Mouse (Mus musculus) right cerebral cortex, postnatal 36 days (tissue): Measurements from ENCODE around the gene Gm7247.
"Not testable (repeated sequence)": the region's sequence is repeated elsewhere in the genome, so short reads cannot be mapped to it uniquely, and the experiment has no call there.

Experiments used
- DNase-seq, 2 experiments: peaks; one replicate each; pipeline ENCODE4 v3.0.0; 2022; ENCODE audit warnings: low spot score in 2 of 2, mixed read lengths in 1 of 2

The Gm7247 gene

DNA sequence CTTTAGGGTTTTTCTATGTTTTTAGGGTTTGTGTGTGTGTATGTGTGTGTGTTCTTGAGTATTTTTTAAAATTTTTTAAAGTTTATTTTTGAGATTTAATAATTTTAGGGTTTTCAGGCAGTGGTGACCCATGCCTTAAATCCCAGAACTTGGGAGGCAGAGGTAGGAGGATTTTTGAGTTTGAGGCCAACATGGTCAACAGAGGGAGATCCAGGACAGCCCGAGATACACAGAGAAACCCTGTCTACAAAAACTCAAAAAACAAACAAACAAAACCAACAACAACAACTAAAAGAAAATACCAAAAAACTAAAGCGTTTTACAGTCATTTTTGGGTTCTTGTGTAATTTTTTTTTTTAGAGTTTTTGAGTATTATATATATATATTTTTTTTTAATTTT, 134.2 kb downstream of the Gm7247 start:
- no peak for DNase-seq

DNA sequence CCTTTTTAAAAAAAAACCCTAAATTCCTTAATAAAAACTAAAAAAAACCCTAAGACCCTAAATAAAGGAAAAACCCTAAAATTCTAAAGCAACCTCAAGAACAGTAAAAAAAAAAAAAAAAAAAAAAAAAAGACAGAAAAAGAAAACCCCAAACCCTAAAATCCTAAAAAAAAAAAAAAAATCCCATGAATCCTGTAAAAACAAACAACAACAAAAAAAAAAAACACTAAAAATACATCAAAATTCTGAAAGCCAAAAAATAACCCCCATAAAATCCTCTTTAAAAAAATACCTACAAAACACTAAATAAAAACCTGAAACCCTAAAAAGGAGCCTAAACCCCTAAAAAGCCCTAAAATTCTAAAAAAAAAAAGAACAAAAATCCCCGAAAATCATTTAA, 135.4 kb downstream of the Gm7247 start:
- DNase-seq = no peak

DNA sequence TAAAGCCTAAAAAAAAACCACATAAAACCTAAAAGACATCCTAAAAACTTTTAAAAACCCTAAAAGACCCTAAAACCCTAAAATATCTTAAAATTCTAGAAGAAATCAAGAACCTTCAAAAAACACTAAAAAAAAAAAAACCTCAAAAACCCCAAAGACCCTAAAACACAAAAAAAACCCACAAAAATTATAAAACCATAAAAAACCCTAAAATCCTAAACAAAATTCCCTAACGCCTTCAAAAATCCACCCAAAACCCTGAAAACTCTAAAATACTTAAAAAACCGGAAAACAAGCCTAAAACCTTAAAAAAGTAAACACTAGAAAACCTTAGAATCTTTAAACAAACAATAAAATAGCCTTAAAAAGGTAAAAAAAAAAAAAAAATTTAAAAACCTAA, 136.4 kb downstream of the Gm7247 start:
- no peak for DNase-seq

DNA sequence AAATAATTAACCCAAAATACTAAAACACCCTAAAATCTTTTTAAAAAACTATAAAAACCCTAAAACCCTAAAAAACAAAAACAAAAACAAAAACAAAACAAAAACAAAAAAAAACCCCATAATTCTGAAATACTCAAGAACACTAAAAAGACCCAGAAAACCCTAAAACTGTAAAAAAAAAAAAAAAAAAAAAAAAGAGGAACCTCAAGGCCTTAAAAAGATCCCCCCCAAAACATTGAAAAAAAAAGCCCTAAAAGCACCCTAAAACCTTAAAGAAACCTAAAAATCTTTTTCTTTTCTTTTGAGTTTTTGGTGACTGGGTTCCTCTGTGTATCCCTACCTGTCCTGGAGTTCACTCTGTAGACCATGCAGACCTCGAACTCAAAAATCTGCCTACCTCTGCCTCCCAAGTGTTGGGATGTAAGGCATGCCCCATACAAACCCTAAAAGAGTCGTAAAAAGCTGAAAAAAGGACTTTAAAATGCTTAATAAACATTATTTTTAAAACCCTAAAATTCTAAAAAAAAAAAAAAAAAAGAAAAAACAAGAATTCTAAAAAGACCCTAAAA, 138.2 kb downstream of the Gm7247 start:
- DNase-seq = no peak

DNA sequence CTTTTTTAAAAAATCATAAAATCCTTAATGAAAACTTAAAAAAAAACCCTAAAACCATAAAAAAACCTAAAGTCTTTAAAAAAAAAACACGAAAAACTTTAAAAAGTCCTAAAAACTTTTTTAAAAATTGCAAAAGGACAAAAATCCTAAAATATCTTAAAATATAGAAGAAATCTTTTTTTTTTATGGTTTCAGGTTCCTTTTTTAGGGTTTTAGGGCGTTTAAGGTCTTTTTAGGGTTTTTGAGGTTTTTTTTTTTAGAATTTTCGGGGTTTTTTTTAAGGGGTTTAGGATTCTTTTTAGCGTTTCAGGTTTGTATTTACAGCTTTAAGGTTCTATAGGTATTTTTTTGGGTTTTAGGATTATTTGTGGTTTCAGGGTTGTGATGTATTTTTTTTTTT, 138.9 kb downstream of the Gm7247 start:
- no peak for DNase-seq

DNA sequence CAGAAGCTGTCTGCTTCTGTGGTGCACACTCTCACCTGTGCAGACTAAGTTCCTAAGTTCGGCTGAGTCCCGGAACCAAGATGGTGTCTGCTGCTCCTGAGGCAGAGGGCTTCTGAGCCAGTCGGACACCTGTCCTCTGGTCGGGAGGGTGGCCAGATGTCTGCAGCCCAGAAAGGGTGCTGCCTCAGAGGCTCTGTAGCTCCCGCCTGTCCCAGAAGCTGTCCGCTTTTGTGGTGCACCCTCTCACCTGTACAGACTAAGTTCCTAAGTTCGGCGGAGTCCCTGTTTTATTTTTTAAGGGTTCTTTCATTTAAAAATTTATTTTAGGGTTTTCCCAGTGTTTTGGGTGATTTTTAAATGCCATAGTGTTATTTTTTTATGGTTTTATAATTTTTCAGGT, 145.9 kb downstream of the Gm7247 start:
- DNase-seq = no peak

DNA sequence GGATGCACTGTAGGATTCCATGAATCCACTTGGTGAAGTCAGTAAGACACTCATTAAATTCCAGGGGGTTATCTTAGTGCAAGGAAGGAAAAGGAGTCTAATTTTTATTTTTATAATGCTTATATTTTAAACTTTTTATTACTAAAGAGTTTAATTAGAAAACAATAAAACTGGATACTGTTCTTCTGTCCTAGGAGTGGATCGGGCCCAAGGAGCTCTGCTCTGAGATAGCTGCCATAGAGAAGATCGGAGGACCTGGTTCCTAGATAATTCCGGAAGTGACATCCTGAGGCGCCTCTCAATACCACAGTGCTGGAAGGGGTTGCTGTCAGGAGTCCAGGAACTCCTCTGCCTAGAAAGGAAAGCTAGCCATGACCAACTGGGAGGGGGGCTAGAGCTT, 190.9 kb downstream of the Gm7247 start, which contains the start of gene Gm5622:
TSS of gene Gm5622 (plus strand) at position 301 of the 400 bp plus-strand sequence.
- DNase-seq = no peak

DNA sequence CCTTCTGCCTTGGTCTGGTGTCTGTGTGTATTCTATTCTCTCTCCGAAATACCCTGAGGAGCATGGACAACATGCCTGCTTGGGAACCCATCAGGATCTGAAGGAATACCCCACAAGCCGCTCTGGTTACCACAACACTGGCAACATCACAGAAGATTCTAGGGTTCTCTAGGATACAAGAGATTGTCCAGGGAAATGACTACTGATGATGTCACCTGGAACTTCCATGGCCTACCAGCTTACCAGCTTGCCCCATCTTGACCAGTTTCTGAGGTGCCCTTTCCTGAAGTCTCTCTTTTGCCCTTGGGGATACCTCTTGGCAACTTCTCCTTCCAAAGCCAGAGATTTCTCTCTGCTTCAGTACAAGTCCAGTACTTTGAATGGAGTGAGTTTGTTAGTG, 212.4 kb downstream of the Gm7247 start, which contains the start of gene Gm17175:
TSS of gene Gm17175 (minus strand) at position 101 of the 400 bp plus-strand sequence.
- DNase-seq = not testable (repeated sequence)

DNA sequence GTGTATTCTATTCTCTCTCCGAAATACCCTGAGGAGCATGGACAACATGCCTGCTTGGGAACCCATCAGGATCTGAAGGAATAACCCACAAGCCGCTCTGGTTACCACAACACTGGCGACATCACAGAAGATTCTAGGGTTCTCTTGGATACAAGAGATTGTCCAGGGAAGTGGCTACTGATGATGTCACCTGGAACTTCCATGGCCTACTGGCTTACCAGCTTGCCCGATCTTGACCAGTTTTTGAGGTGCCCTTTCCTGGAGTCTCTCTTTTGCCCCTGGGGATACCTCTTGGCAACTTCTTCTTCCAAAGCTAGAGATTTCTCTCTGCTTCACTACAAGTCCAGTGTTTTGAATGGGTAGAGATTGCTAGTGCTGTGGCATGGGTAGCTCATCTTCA, 230.5 kb downstream of the Gm7247 start, which contains the start of gene Gm17174:
TSS of gene Gm17174 (minus strand) at position 101 of the 400 bp plus-strand sequence.
- not testable (repeated sequence) for DNase-seq

DNA sequence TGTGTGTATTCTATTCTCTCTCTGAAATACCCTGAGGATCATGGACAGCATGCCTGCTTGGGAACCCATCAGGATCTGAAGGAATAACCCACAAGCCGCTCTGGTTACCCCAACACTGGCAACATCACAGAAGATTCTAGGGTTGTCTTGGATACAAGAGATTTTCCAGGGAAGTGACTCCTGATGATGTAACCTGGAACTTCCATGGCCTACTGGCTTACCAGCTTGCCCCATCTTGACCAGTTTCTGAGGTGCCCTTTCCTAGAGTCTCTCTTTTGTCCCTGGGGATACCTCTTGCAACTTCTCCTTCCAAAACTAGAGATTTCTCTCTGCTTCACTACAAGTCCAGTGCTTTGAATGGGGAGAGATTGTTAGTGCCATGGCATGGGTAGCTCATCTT, 249.7 kb downstream of the Gm7247 start, which contains the start of gene Gm17078:
TSS of gene Gm17078 (minus strand) at position 101 of the 400 bp plus-strand sequence.
- DNase-seq = no peak
